Mouse (Mus musculus) kidney, postnatal 0 days (tissue): ENCODE measurements at regions not wholly inside any gene's neighbourhood (a gene's known extent, or its start where the extent isn't known, plus 50 kb on each side); places are given as distances from the start of the nearest gene placed in this dataset.

Experiments used
- ATAC-seq: fragments of 200-750 bp; cut with Nextera tagmentation; replicated peaks from 2 replicates; pipeline ENCODE4 v1.8.0; 2017; ENCODE audit warnings: low read depth, moderate number of reproducible peaks, moderate TSS enrichment, moderate library complexity; ENCODE audit not compliant: low FRiP score
- DNase-seq: peaks from one replicate; pipeline ENCODE4 v3.0.0-alpha.2; 2016; ENCODE audit warnings: low spot score
- H3K27ac ChIP-seq: fragments of 300-500 bp; sonication (generic); 2 replicates; pipeline ENCODE4 v1.5.1; 2014; ENCODE audit warnings: mild to moderate bottlenecking
- H3K27me3 ChIP-seq: fragments of 300-500 bp; sonication (generic); 2 replicates; pipeline ENCODE4 v1.6.1; 2014; ENCODE audit warnings: low read length, mixed read lengths; ENCODE audit not compliant: insufficient read depth
- H3K36me3 ChIP-seq: fragments of 300-500 bp; sonication (generic); 2 replicates; pipeline ENCODE4 v1.6.1; 2014; ENCODE audit warnings: low read length, mixed read lengths; ENCODE audit not compliant: insufficient read depth
- H3K4me1 ChIP-seq: fragments of 300-500 bp; sonication (generic); replicated peaks from 2 replicates; pipeline ENCODE4 v1.6.1; 2014; ENCODE audit warnings: antibody characterized with exemption, low read length, mixed read lengths; ENCODE audit not compliant: insufficient read depth
- H3K4me2 ChIP-seq: fragments of 300-500 bp; sonication (generic); 2 replicates; pipeline ENCODE4 v1.6.1; 2014; ENCODE audit warnings: mild to moderate bottlenecking, low read length, moderate library complexity, mixed read lengths
- H3K4me3 ChIP-seq: fragments of 300-500 bp; sonication (generic); replicated peaks from 2 replicates; pipeline ENCODE4 v1.5.1; 2014; ENCODE audit warnings: low read depth, low read length
- H3K9ac ChIP-seq: fragments of 300-500 bp; sonication (generic); 2 replicates; pipeline ENCODE4 v1.6.1; 2014; ENCODE audit warnings: low read depth, low read length
- H3K9me3 ChIP-seq: fragments of 300-500 bp; sonication (generic); replicated peaks from 2 replicates; pipeline ENCODE4 v1.6.1; 2016; ENCODE audit warnings: low read length, inconsistent platforms, mixed read lengths
- CTCF ChIP-seq: IDR thresholded peaks from 2 replicates; pipeline ENCODE4 v1.5.1; 2016; ENCODE audit warnings: antibody characterized with exemption, low read depth, mild to moderate bottlenecking, moderate library complexity
- WGBS: fragments of 180-500 bp; shearing (Covaris S2); extraction: QIAGEN DNeasy Blood & Tissue Kit; methylation state at CpG from one replicate; pipeline ENCODE4 v1.1.7; 2014; 5-methylcytosine and 5-hydroxymethylcytosine counted together

DNA sequence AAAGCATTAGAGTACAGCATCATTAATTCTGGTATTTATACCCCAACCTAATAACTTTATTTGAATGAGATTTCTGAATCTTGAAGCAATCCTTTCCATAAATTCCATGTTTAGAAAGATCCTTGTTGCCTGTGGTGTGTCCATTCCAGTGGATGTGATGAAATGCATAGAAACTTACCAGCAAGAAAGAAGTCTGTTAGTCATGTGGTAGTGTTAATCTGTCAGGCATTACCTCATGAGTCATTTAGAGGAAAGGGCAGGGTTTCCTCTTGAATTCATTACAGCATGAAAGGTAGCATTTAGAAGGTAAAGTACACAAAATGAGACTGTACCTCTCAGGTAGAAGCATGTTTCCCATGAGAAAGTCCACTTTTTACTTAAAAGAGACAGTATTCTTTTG, 310.3 kb upstream of the N6amt1 start:
- no peak for TF ChIP-seq CTCF
- no peak overlapping the region for H3K9ac ChIP-seq
- no peak overlapping the region for H3K27ac ChIP-seq
- no peaks in the 10 kb centered on the region for H3K9me3 ChIP-seq
- no peaks in the 10 kb centered on the region for H3K27me3 ChIP-seq
- no peaks in the 10 kb centered on the region for H3K36me3 ChIP-seq
- H3K4me3 ChIP-seq, result no peak overlapping the region
- no peak overlapping the region for H3K4me2 ChIP-seq
- DNase-seq (peak; percentile 29), ATAC-seq (peak; percentile 57; the same call in 1 of the 2 replicates)
- H3K4me1 ChIP-seq, result no peaks in the 10 kb centered on the region

DNA sequence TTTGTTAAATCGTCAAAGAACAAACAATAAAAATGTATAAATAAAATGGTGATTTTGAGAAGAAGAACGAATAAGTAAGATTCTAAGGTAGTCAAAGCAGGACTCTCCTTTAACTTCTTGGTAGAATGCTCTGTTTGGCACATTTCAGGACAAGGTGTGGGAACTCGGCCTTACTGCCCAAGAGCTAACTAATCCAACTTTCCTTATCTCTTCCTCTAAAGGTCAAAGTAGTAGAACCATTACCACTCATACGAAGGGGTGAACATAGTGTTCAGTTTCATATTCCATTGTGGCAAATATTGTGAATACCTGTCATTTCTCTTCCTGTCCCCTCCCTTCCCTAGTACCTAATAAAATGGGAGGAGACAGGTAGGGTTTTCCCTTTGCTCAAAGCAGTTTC, 313.6 kb upstream of the N6amt1 start:
- H3K9ac ChIP-seq, result no peak overlapping the region
- H3K4me3 ChIP-seq, result no peak overlapping the region
- no peak for ATAC-seq
- H3K27ac ChIP-seq, result no peak overlapping the region
- DNase-seq, result no peak
- H3K36me3 ChIP-seq, result no peaks in the 10 kb centered on the region
- H3K9me3 ChIP-seq, result no peaks in the 10 kb centered on the region
- no peaks in the 10 kb centered on the region for H3K4me1 ChIP-seq
- TF ChIP-seq CTCF, result no peak
- no peak overlapping the region for H3K4me2 ChIP-seq
- H3K27me3 ChIP-seq, result no peaks in the 10 kb centered on the region
- 79% methylated on average over 4 of the region's 4 CpGs for WGBS

DNA sequence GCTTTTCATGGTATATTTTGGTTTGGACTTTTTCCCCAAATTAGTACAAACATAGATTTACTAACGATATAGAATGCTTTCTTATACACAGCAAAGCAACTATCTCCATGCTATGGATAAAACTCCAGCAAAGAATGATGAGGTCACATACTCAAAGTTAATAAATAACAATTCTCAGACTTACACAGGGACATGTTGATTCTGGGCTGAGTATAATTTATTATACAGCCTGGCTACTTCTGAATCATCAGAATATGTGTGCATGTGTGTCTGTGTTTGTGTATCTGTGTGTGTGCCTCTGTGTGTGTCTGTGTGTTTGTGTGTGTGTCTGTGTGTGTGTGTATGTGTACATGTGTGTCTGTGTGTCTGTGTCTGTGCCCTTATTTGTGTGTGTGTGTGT, 314.1 kb upstream of the N6amt1 start:
- Histone ChIP-seq H3K27me3 (no peaks in the 10 kb centered on the region), H3K9me3 (no peaks in the 10 kb centered on the region), H3K4me1 (no peaks in the 10 kb centered on the region), H3K9ac (no peak overlapping the region), H3K27ac (no peak overlapping the region), H3K4me2 (no peak overlapping the region), H3K4me3 (no peak overlapping the region), H3K36me3 (no peaks in the 10 kb centered on the region)
- ATAC-seq, result no peak
- 59% methylated on average over 1 of the region's 1 CpGs for WGBS
- no peak for TF ChIP-seq CTCF
- DNase-seq, result peak; percentile 29

DNA sequence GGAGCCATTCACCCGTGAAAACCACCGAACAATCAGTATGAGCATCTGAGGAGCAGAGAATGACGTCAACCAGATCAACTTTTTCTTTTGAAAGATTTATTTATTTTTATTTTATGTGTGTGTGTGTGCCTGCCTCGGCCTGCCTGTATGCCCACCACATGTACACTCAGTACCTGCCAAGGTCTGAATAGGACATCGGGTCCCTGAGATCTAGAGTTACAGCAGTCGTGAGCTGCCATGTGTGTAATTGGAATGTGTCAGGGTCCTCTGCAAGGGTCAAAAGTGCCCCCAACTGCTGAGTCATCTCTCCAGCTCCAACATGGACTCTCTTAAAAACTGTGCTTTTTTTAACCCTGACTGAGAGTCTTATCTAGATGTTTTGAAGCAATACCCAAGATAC, 316.9 kb upstream of the N6amt1 start:
- no peak for TF ChIP-seq CTCF
- Histone ChIP-seq H3K4me3 (no peak overlapping the region), H3K4me1 (no peaks in the 10 kb centered on the region), H3K9me3 (no peaks in the 10 kb centered on the region), H3K36me3 (no peaks in the 10 kb centered on the region), H3K4me2 (no peak overlapping the region), H3K27me3 (no peaks in the 10 kb centered on the region), H3K27ac (no peak overlapping the region), H3K9ac (no peak overlapping the region)
- 41% methylated on average over 6 of the region's 6 CpGs for WGBS
- ATAC-seq (peak; percentile 75), DNase-seq (peak; percentile 16)

DNA sequence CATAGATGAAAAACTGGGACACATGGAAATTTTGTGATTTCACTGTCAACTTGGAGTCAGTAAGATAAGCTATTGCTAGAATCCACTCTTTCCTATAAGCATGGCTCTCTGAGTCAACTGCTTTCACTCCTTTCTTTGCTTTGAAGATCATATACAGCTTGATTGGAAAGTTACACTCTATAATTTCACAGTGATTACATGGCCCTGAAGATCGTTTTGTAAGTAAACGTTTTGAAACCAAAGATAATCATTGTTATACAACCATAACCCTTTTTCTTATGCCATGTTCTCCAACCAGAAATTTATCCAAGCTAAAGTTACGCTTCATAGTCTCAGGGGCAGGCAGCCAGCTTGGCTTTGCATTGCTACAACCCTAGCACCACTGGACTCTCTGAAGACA, 322.1 kb upstream of the N6amt1 start:
- no peak for TF ChIP-seq CTCF
- Histone ChIP-seq H3K9me3 (no peaks in the 10 kb centered on the region), H3K4me1 (no peaks in the 10 kb centered on the region), H3K27me3 (no peaks in the 10 kb centered on the region), H3K4me2 (no peak overlapping the region), H3K9ac (no peak overlapping the region), H3K4me3 (no peak overlapping the region), H3K36me3 (no peaks in the 10 kb centered on the region), H3K27ac (no peak overlapping the region)
- DNase-seq (no peak), ATAC-seq (no peak)
- WGBS, result 64% methylated on average over 3 of the region's 3 CpGs

DNA sequence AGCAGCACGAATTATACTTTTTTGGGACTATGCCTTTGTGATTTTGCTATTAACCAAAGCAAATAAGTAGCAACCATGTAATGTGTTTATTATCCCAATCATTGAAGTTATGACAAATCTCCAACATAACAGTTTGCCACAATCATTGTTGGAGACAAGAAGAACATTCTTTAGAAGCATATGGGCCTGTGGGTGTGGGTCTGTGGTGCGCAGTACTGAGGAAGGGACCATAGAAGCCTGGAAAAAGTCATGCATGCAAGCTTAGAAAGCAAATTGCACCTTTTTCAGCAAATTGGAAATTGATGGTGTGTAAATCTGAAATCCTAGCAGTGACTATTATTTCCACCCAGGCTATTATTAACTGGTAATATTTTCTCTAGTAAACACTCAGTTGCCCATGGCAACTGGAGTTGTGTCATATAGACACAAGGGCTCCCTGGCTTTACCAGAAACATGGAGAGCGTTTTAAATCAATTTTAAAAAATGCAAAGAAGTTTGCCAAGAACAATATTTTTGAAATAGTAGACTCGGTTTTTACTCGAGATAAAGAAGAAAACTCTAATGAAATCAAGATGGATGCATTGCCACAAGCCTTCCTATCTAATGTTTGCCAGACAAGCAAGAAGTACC, 325.4 kb upstream of the N6amt1 start:
- H3K4me3 ChIP-seq, result no peak overlapping the region
- ATAC-seq (no peak), DNase-seq (peak; percentile 57)
- no peak overlapping the region for H3K27ac ChIP-seq
- no peak for TF ChIP-seq CTCF
- no peak overlapping the region for H3K4me2 ChIP-seq
- no peaks in the 10 kb centered on the region for H3K36me3 ChIP-seq
- H3K27me3 ChIP-seq, result no peaks in the 10 kb centered on the region
- no peaks in the 10 kb centered on the region for H3K4me1 ChIP-seq
- no peaks in the 10 kb centered on the region for H3K9me3 ChIP-seq
- 71% methylated on average over 5 of the region's 5 CpGs for WGBS
- no peak overlapping the region for H3K9ac ChIP-seq

DNA sequence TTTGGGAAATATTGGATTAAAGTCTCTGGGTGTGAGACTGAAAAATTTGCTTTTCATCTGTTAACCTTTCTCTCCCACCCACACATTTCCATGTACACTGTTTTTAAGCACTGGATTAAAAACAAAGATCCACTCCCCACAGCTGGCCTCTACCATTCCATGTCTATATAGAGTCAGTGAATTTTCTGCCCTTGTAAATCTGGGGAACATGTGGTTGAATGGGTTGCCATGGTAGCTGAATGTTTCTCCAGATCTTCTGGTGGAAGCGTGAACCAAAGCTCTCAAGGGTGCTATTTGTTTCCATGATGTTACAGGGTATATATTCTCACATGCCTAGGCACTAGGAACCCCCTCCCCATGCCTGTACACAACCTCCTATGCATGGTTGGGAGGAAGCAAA, 326.4 kb upstream of the N6amt1 start:
- DNase-seq (no peak), ATAC-seq (no peak)
- Histone ChIP-seq H3K4me2 (no peak overlapping the region), H3K9ac (no peak overlapping the region), H3K4me3 (no peak overlapping the region), H3K27me3 (no peaks in the 10 kb centered on the region), H3K27ac (no peak overlapping the region), H3K4me1 (no peaks in the 10 kb centered on the region), H3K9me3 (no peaks in the 10 kb centered on the region), H3K36me3 (no peaks in the 10 kb centered on the region)
- TF ChIP-seq CTCF, result no peak
- WGBS, result 69% methylated on average over 1 of the region's 1 CpGs
